Comparison of ENCODE assay signal across 23 mouse cellular contexts in genomic region chr11:115323354-115323753, GRCm38 (mm10). TPM values are rescaled to one million over a fixed set of nuclear protein-coding genes. Genes with fewer than 3 reads are reported as not detected.
DNase-seq lines count a peak whose midpoint lies in the region; ATAC-seq and TF ChIP-seq lines count a peak whose summit lies in the region.
"Had no signal": no experiment of that assay in that cellular context is flagged by ENCODE, and none has a peak within 500 bp of the region (broad histone marks: within the 10 kb centered on the region; RNA-seq: fewer than 3 reads in every experiment).

No protein-coding gene starts in this region.

- H3K9me3 ChIP-seq in hindbrain, embryonic 10.5 days = no peaks in the 10 kb centered on the region
- no peaks in the 10 kb centered on the region for H3K9me3 ChIP-seq in hindbrain, embryonic 11.5 days (ENCODE audit: control insufficient read depth, low read length)
- H3K9me3 ChIP-seq in E14TG2a.4 (ENCODE audit: low read length) (no peaks in the 10 kb centered on the region), ES-E14 (ENCODE audit: control insufficient read depth, insufficient read depth, low read depth, low read length) (no peaks in the 10 kb centered on the region)
- H3K9me3 ChIP-seq in hindbrain, postnatal 0 days (ENCODE audit: low read length) = no peaks in the 10 kb centered on the region
- H3K9me3 ChIP-seq: embryonic facial prominence, embryonic 12.5 days; heart, embryonic 13.5 days; limb, embryonic 13.5 days had no signal

- H3K9ac ChIP-seq in hindbrain, embryonic 11.5 days (ENCODE audit: low read depth, low read length) = no peak overlapping the region
- no peak overlapping the region for H3K9ac ChIP-seq in ES-E14 (ENCODE audit: insufficient read depth, low read depth, low read length, poor library complexity, severe bottlenecking)
- H3K9ac ChIP-seq in hindbrain, postnatal 0 days (replicated peaks; ENCODE audit: low read length) = no peak overlapping the region
- no peak overlapping the region for H3K9ac ChIP-seq in heart, adult 2 months (ENCODE audit: low read depth, low read length)
- H3K9ac ChIP-seq: embryonic facial prominence, embryonic 12.5 days; heart, embryonic 13.5 days; limb, embryonic 13.5 days; liver, embryonic 14.5 days had no signal

- no peak for TF ChIP-seq EP300 in heart, adult 2 months (IDR thresholded peaks at IDR 0.05; ENCODE audit: insufficient read depth, low read depth, low read length)

- peaks cover 91% of the 10 kb centered on the region for H3K27me3 ChIP-seq in hindbrain, embryonic 10.5 days (ENCODE audit: insufficient read depth, poor library complexity, severe bottlenecking)
- peaks cover 64% of the 10 kb centered on the region for H3K27me3 ChIP-seq in hindbrain, embryonic 11.5 days (ENCODE audit: control insufficient read depth, insufficient read depth, low read length)
- H3K27me3 ChIP-seq in E14TG2a.4 (ENCODE audit: insufficient read depth, low read length) = peaks cover 82% of the 10 kb centered on the region
- H3K27me3 ChIP-seq in hindbrain, postnatal 0 days (ENCODE audit: insufficient read depth, low read length) = peaks cover 50% of the 10 kb centered on the region
- peaks cover 17% of the 10 kb centered on the region for H3K27me3 ChIP-seq in heart, adult 2 months (ENCODE audit: control insufficient read depth, insufficient read depth, low read length)

- no peaks in the 10 kb centered on the region for H3K79me2 ChIP-seq in heart, adult 2 months (replicated peaks; ENCODE audit: control insufficient read depth, insufficient read depth, low read length)

- H3K4me3 ChIP-seq in hindbrain, embryonic 10.5 days = peak overlapping the region; percentile 3; the same call in 1 of the 2 replicates
- no peak overlapping the region for H3K4me3 ChIP-seq in hindbrain, embryonic 11.5 days (ENCODE audit: low read depth, low read length)
- H3K4me3 ChIP-seq in E14TG2a.4 (replicated peaks; ENCODE audit: low read length) (peak overlapping the region; percentile 60), ES-E14 (ENCODE audit: insufficient read depth in 1 of 2, low read depth in 1 of 2, low read length in 2 of 2, poor library complexity in 1 of 2, severe bottlenecking in 1 of 2) (peak overlapping the region; percentile 12 to 38; a peak in 1 of 4 replicates)
- H3K4me3 ChIP-seq in hindbrain, postnatal 0 days (ENCODE audit: low read length) = peak overlapping the region; percentile 8; the same call in 1 of the 2 replicates
- H3K4me3 ChIP-seq in heart, adult 2 months = no peak overlapping the region
- H3K4me3 ChIP-seq: embryonic facial prominence, embryonic 12.5 days; heart, embryonic 13.5 days; layer of hippocampus, adult 2 months; limb, embryonic 13.5 days had no signal

- no peak for ATAC-seq in hindbrain, embryonic 11.5 days (ENCODE audit: low FRiP score)
- no peak for ATAC-seq in hindbrain, postnatal 0 days
- ATAC-seq: intestine, embryonic 16.5 days had no signal

- intact Hi-C loops in heart, adult 2 months (cut with DNase I) = no loop called here

- no peaks in the 10 kb centered on the region for H3K36me3 ChIP-seq in hindbrain, embryonic 10.5 days
- H3K36me3 ChIP-seq in hindbrain, embryonic 11.5 days (ENCODE audit: control insufficient read depth, insufficient read depth, low read length) = no peaks in the 10 kb centered on the region
- H3K36me3 ChIP-seq in E14TG2a.4 (ENCODE audit: insufficient read depth, low read length) (no peaks in the 10 kb centered on the region), ES-E14 (ENCODE audit: control insufficient read depth, insufficient read depth, low read length, poor library complexity, severe bottlenecking) (no peaks in the 10 kb centered on the region)
- H3K36me3 ChIP-seq in hindbrain, postnatal 0 days (ENCODE audit: insufficient read depth, low read length) = no peaks in the 10 kb centered on the region
- H3K36me3 ChIP-seq in heart, adult 2 months (ENCODE audit: control insufficient read depth, insufficient read depth, low read length) = no peaks in the 10 kb centered on the region
- H3K36me3 ChIP-seq: embryonic facial prominence, embryonic 12.5 days; heart, embryonic 13.5 days; limb, embryonic 13.5 days had no signal

- peaks cover 45% of the 10 kb centered on the region for H3K4me1 ChIP-seq in hindbrain, embryonic 10.5 days (replicated peaks)
- peaks cover 14% of the 10 kb centered on the region for H3K4me1 ChIP-seq in hindbrain, embryonic 11.5 days (replicated peaks; ENCODE audit: control insufficient read depth, insufficient read depth, low read length)
- H3K4me1 ChIP-seq in E14TG2a.4 (replicated peaks; ENCODE audit: low read depth, low read length) (peaks cover 59% of the 10 kb centered on the region), ES-E14 (ENCODE audit: control insufficient read depth in 2 of 2, insufficient read depth in 2 of 2, low read length in 2 of 2, poor library complexity in 1 of 2) (peaks cover 0 to 10% of the 10 kb centered on the region in 2 experiments; a peak in 1 of 4 replicates)
- H3K4me1 ChIP-seq in hindbrain, postnatal 0 days (ENCODE audit: insufficient read depth, low read length) = 0 out of 2 replicates have a peak, but pooled peaks cover 6% of the 10 kb centered on the region
- H3K4me1 ChIP-seq in heart, adult 2 months (ENCODE audit: control insufficient read depth, insufficient read depth, low read length) = no peaks in the 10 kb centered on the region; the same call in 1 of the 2 replicates

- 21% methylated on average over 32 of the region's 32 CpGs for WGBS in hindbrain, embryonic 10.5 days
- 25% methylated on average over 31 of the region's 32 CpGs for WGBS in hindbrain, embryonic 11.5 days
- WGBS in hindbrain, postnatal 0 days = 19% methylated on average over 32 of the region's 32 CpGs
- 13% methylated on average over 32 of the region's 32 CpGs for WGBS in heart, adult 2 months

- H3K4me2 ChIP-seq in hindbrain, embryonic 11.5 days (replicated peaks; ENCODE audit: low read depth, low read length) = no peak overlapping the region
- H3K4me2 ChIP-seq in hindbrain, postnatal 0 days (ENCODE audit: low read depth, low read length) = peak overlapping the region; percentile 16; the same call in 1 of the 2 replicates
- H3K4me2 ChIP-seq: embryonic facial prominence, embryonic 12.5 days; heart, embryonic 13.5 days; limb, embryonic 13.5 days had no signal

- H3K27ac ChIP-seq in hindbrain, embryonic 10.5 days = no peak overlapping the region
- no peak overlapping the region for H3K27ac ChIP-seq in hindbrain, embryonic 11.5 days (ENCODE audit: low read depth, low read length)
- H3K27ac ChIP-seq in ES-E14 (ENCODE audit: insufficient read depth, low read depth, low read length, poor library complexity, severe bottlenecking) = no peak overlapping the region
- no peak overlapping the region for H3K27ac ChIP-seq in hindbrain, postnatal 0 days
- H3K27ac ChIP-seq in heart, adult 2 months = no peak overlapping the region
- H3K27ac ChIP-seq: embryonic facial prominence, embryonic 12.5 days; heart, embryonic 13.5 days; layer of hippocampus, adult 2 months; limb, embryonic 13.5 days; liver, embryonic 14.5 days had no signal

- no peak for TF ChIP-seq CTCF in E14TG2a.4 (conservative IDR thresholded peaks at IDR 0.05; ENCODE audit: low read length)
- no peak for TF ChIP-seq CTCF in hindbrain, postnatal 0 days (IDR thresholded peaks at IDR 0.05; ENCODE audit: low read depth)
- no peak for TF ChIP-seq CTCF in heart, adult 2 months (IDR thresholded peaks at IDR 0.05)

- in situ Hi-C loops in ES-E14 (cut with MboI; ENCODE audit: low sequenced_read_pairs in 2 of 2, unreplicated experiment in 2 of 2) = no loop called here

- no peak for TF ChIP-seq POLR2A in heart, adult 2 months (IDR thresholded peaks at IDR 0.05; ENCODE audit: insufficient read depth, low read depth, low read length)

- peak; percentile 3 for DNase-seq in hindbrain, embryonic 10.5 days (ENCODE audit: low spot score)
- no peak for DNase-seq in hindbrain, embryonic 11.5 days (ENCODE audit: low spot score)
- DNase-seq in ES-E14 (ENCODE audit: low read depth, low spot score) = no peak
- DNase-seq in hindbrain, postnatal 0 days (ENCODE audit: low spot score) = peak; percentile 18
- DNase-seq in left cerebral cortex, adult 8-10 months (ENCODE audit: low spot score in 2 of 2) = no peak
- DNase-seq in cerebellum, postnatal 36 days = no peak
- DNase-seq in heart, adult 2 months = no peak
- DNase-seq: adrenal gland, postnatal 14 days; cerebellum, adult 18-20 months; heart, postnatal 36 days; right cerebral cortex, postnatal 25 days; thymus, postnatal 36 days had no signal

RNA-seq across cellular contexts. Expression of gene Ush1g, which starts 1.5 kb away (rescaled TPM):
- 0.10 TPM in 1 of 2 replicates, not detected in the other for polyA plus RNA-seq in hindbrain, embryonic 10.5 days (2016; fragmentation: Nextera tagmentation; extraction: Ambion mirVana)
- 0.05 TPM in 1 of 2 replicates, not detected in the other for polyA plus RNA-seq in hindbrain, embryonic 11.5 days (2014; fragmentation: Nextera tagmentation; extraction: Ambion mirVana)
- total RNA-seq in ES-E14 (2012; rRNA removed) = 0.11 TPM in 1 of 2 replicates, not detected in the other
- 0.37 and 0.47 TPM in 2 replicates for total RNA-seq in hindbrain, postnatal 0 days (2014; rRNA removed)
- 0.10 and 0.13 TPM in 2 replicates for polyA plus RNA-seq in hindbrain, postnatal 0 days (2015; fragmentation: Nextera tagmentation; extraction: Ambion mirVana)
- total RNA-seq in left cerebral cortex, adult 8-10 months (2022) = under 1 TPM; 0.46 to 0.78 (median 0.59) TPM
- total RNA-seq in heart, adult 2 months (2021) = under 1 TPM in 1 of 2 experiments, not detected in 1; 0.07 TPM
- polyA plus RNA-seq in heart, adult 2 months (2012; rRNA removed) = 0.10 and 0.18 TPM in 2 replicates
- total RNA-seq: gastrocnemius, postnatal 4 days; megakaryocyte progenitor cell, adult 5-6 weeks had no signal
- polyA plus RNA-seq: kidney, embryonic 16.5 days; limb, embryonic 13.5 days; lung, embryonic 16.5 days had no signal

RNA-seq across cellular contexts. Expression of gene Otop3, which starts 11.2 kb away (rescaled TPM):
- 0.08 TPM in 1 of 2 replicates, not detected in the other for polyA plus RNA-seq in hindbrain, embryonic 10.5 days (2016; fragmentation: Nextera tagmentation; extraction: Ambion mirVana)
- polyA plus RNA-seq in hindbrain, embryonic 11.5 days (2014; fragmentation: Nextera tagmentation; extraction: Ambion mirVana) = 0.15 and 0.20 TPM in 2 replicates
- total RNA-seq in ES-E14 (2012; rRNA removed) = not detected in 2 replicates
- 2.2 and 3.6 TPM in 2 replicates for total RNA-seq in hindbrain, postnatal 0 days (2014; rRNA removed)
- 2.7 and 2.8 TPM in 2 replicates for polyA plus RNA-seq in hindbrain, postnatal 0 days (2015; fragmentation: Nextera tagmentation; extraction: Ambion mirVana)
- under 1 TPM in 1 of 4 experiments, not detected in 3; 0.26 TPM for total RNA-seq in left cerebral cortex, adult 8-10 months (2022)
- total RNA-seq in heart, adult 2 months (2021) = not detected
- polyA plus RNA-seq in heart, adult 2 months (2012; rRNA removed) = not detected in 2 replicates
- total RNA-seq: adrenal gland, postnatal 14 days; gastrocnemius, postnatal 4 days; heart, postnatal 36 days; megakaryocyte progenitor cell, adult 5-6 weeks had no signal
- polyA plus RNA-seq: embryonic facial prominence, embryonic 12.5 days; heart, embryonic 13.5 days; kidney, embryonic 16.5 days; limb, embryonic 13.5 days; liver, embryonic 14.5 days; lung, embryonic 16.5 days had no signal

RNA-seq across cellular contexts. Expression of gene Otop2, which starts 16.4 kb away (rescaled TPM):
- polyA plus RNA-seq in hindbrain, embryonic 10.5 days (2016; fragmentation: Nextera tagmentation; extraction: Ambion mirVana) = not detected in 2 replicates
- polyA plus RNA-seq in hindbrain, embryonic 11.5 days (2014; fragmentation: Nextera tagmentation; extraction: Ambion mirVana) = not detected in 2 replicates
- total RNA-seq in ES-E14 (2012; rRNA removed) = 0.18 and 0.21 TPM in 2 replicates
- total RNA-seq in hindbrain, postnatal 0 days (2014; rRNA removed) = 0.36 and 0.99 TPM in 2 replicates
- polyA plus RNA-seq in hindbrain, postnatal 0 days (2015; fragmentation: Nextera tagmentation; extraction: Ambion mirVana) = 0.20 and 0.34 TPM in 2 replicates
- 1 to 10 TPM in 3 of 4 experiments, under 1 TPM in 1; 0.91 to 3.2 (median 1.5) TPM for total RNA-seq in left cerebral cortex, adult 8-10 months (2022)
- total RNA-seq in heart, adult 2 months (2021) = not detected
- polyA plus RNA-seq in heart, adult 2 months (2012; rRNA removed) = not detected in 2 replicates
- total RNA-seq: adrenal gland, postnatal 14 days; gastrocnemius, postnatal 4 days; heart, postnatal 36 days; megakaryocyte progenitor cell, adult 5-6 weeks had no signal
- polyA plus RNA-seq: heart, embryonic 13.5 days; kidney, embryonic 16.5 days; limb, embryonic 13.5 days; liver, embryonic 14.5 days; lung, embryonic 16.5 days had no signal

RNA-seq across cellular contexts. Expression of gene Fads6, which starts 25.9 kb away (rescaled TPM):
- polyA plus RNA-seq in hindbrain, embryonic 10.5 days (2016; fragmentation: Nextera tagmentation; extraction: Ambion mirVana) = 0.27 and 0.47 TPM in 2 replicates
- 0.40 and 0.52 TPM in 2 replicates for polyA plus RNA-seq in hindbrain, embryonic 11.5 days (2014; fragmentation: Nextera tagmentation; extraction: Ambion mirVana)
- 2.1 and 3.7 TPM in 2 replicates for total RNA-seq in ES-E14 (2012; rRNA removed)
- 8.3 and 10.8 TPM in 2 replicates for total RNA-seq in hindbrain, postnatal 0 days (2014; rRNA removed)
- 1.8 and 1.9 TPM in 2 replicates for polyA plus RNA-seq in hindbrain, postnatal 0 days (2015; fragmentation: Nextera tagmentation; extraction: Ambion mirVana)
- total RNA-seq in left cerebral cortex, adult 8-10 months (2022) = 10 to 100 TPM; 18.4 to 21.9 (median 20.2) TPM
- 1 to 10 TPM; 1.6 to 1.8 TPM for total RNA-seq in heart, adult 2 months (2021)
- polyA plus RNA-seq in heart, adult 2 months (2012; rRNA removed) = 1.9 and 2.0 TPM in 2 replicates

RNA-seq across cellular contexts. Expression of gene Hid1, which starts 44.2 kb away (rescaled TPM):
- 11.3 and 14.8 TPM in 2 replicates for polyA plus RNA-seq in hindbrain, embryonic 10.5 days (2016; fragmentation: Nextera tagmentation; extraction: Ambion mirVana)
- 10.9 and 15.3 TPM in 2 replicates for polyA plus RNA-seq in hindbrain, embryonic 11.5 days (2014; fragmentation: Nextera tagmentation; extraction: Ambion mirVana)
- total RNA-seq in ES-E14 (2012; rRNA removed) = 2.4 and 2.8 TPM in 2 replicates
- total RNA-seq in hindbrain, postnatal 0 days (2014; rRNA removed) = 78.9 and 87.5 TPM in 2 replicates
- 55.3 and 58.1 TPM in 2 replicates for polyA plus RNA-seq in hindbrain, postnatal 0 days (2015; fragmentation: Nextera tagmentation; extraction: Ambion mirVana)
- 100 to 1,000 TPM; 103 to 118 (median 107) TPM for total RNA-seq in left cerebral cortex, adult 8-10 months (2022)
- 1 to 10 TPM; 3.0 to 5.1 TPM for total RNA-seq in heart, adult 2 months (2021)
- polyA plus RNA-seq in heart, adult 2 months (2012; rRNA removed) = 6.1 and 7.3 TPM in 2 replicates

Comparison
In these comparisons a context has a peak if more than half of its experiments do, and no peak if none do; other contexts are left out.
1. DNase-seq: peak in hindbrain, embryonic 10.5 days (single experiment) and hindbrain, postnatal 0 days (single experiment); none in hindbrain, embryonic 11.5 days (single experiment), ES-E14 (single experiment), left cerebral cortex, adult 8-10 months (0 of 2), cerebellum, postnatal 36 days (0 of 2) and heart, adult 2 months (0 of 2).
2. H3K4me3 ChIP-seq: peak in hindbrain, embryonic 10.5 days (single experiment), E14TG2a.4 (single experiment), ES-E14 (2 of 2) and hindbrain, postnatal 0 days (single experiment); none in hindbrain, embryonic 11.5 days (single experiment) and heart, adult 2 months (single experiment).